Mouse (Mus musculus): Measurements from ENCODE around the gene Mmp8.

Mmp8 gene

GRCm38 (mm10) chr9:7558221-7559017 is at the start of gene Mmp8:
Mmp8 (plus strand) TSS chr9:7558456.
- no peak for DNase-seq

GRCm38 (mm10) chr9:7509619-7510233 is 48.5 kb upstream of the Mmp8 start:
- no peak for DNase-seq

- no peak for DNase-seq
These were observed 40.2 kb upstream of the Mmp8 start for GRCm38 (mm10) chr9:7517944-7518571.

DNA sequence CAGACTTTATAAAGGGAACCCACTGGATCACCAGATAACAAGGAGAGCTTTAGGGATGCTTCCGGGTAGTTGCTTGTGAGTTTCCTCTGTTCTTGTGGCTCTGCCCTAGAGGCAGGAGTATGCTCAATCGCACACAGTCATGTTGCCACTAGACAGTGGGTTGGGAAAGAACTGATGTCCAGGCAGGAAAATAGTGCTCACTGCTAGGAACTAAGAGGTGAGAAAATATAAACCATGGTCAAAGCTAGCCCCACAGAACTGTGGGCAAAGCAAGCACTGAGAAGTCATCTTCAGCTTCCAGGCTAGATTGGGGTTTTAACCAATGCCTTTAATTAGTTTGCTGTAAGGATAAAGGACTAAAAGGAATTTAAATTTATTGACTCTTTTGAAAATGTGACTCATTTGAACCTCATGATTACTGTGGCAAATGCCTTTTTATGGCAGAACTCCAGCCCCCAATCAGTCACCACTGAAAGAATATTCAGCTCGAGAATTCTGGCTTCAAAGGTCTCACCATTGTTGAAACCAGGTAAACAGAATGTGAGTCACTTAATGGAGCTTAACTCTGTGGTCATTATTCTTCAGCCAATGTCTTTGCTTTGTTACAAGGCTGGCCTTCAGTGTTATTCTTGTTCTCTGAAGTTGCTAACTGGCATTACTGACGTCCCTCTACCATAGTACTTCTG is 31.9 kb upstream of the Mmp8 start:
- DNase-seq, result no peak

- DNase-seq, result no peak
These were observed 15.5 kb upstream of the Mmp8 start for GRCm38 (mm10) chr9:7542763-7543162.

DNA sequence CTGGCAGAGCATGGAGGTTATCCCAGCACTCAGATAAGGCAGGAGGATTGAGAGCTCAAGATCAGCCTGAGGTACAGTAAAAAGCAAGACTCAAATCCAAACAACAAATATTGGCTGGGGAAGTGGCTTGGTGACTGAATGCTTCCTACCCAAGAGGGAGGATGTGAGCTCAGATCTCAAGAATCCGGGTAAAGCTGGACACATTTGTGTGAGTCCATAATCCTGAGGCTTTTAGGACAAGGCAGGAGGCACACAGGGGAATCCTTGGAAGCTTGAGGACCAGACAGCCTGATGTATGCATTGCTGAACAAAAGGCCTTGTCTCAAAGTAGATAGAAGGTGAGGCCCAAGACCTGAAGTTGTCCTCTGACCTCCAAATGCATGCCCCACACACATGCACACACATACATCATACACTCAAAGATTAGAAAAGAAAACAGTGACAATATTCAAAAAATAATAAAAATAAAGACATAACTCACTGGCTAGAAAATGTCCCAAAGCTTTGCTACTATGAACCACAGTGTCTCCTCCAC is 13.3 kb upstream of the Mmp8 start:
- DNase-seq, result no peak

DNA sequence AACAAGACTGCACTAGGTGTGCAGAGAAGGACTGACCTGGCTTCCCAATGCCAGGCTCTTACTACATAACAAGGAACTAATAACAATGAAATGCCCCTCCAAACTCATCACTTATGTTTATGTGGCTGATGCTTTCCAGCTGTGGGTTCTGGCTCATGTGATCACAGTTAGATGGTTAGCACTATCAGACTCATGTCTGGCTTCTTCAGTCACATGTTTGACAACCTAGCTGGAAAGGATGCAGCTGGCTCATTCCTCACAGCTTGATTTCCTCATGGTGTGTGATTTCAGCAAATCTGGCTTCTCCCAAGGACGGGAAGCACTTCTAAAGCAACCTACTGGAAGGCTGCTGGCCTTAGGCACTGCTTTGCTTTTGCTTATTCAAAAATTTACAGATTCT is 12.8 kb upstream of the Mmp8 start:
- DNase-seq, result no peak

- DNase-seq, result no peak
These were observed 12.3 kb upstream of the Mmp8 start for GRCm38 (mm10) chr9:7545920-7546319.

DNA sequence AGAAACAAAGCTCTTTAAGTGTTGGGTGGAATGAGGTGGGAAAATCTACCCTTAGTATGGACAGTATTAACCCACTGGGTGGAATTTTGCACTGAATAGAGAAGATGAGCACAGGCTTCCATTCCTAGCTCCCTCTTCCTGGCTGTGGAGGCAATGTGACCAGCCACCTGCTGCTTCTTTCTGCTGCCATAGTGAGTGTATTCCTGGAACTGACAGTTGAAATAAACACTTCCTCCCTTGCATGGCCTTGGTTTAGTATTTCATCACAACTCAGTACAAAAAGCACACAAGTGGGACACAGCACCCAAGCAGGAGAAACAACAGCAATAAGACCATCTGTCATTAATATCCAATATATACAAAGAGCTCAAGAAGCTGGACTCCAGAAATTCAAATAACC is 6.3 kb upstream of the Mmp8 start:
- DNase-seq, result no peak

DNA sequence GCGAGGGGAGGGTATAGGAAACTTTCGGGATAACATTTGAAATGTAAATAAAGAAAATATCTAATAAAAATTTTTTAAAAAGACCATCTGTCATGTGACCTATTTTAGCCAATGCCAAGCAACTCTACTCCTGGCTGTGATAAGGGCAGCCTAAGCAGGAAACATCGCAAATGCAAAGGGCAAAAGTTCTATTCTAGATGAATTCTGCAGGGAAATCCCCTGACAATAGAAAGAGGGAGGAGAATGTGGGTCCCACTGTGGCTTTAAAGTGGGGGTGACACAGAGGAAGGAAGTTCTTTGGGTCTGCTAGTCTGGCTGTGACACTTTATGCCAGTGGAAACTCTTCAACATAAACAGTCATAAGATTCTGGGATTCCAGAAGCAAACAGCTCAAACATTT is 4.7 kb upstream of the Mmp8 start:
- no peak for DNase-seq

- peak; percentile 22 for DNase-seq
These were observed 3.9 kb upstream of the Mmp8 start for GRCm38 (mm10) chr9:7554382-7554781.

DNA sequence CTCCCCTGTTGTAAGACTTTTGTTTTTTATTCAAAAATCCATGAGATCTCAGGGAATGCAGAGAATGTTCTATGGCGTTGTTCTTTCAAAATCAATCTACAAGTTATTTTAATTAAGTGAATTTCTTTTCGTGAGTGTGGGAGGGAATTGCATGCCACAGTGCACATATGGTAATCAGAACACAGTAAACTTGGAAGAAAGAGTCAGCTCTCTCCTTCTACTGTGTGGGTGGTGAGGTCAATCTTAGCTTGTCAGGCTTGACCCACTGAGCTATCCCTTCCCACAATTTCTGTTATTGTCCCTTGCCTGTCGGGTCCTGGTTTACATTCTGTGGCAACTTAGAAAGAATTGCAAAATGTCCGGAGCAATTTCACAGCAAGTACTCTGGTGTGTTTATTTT is 1.8 kb downstream of the Mmp8 start:
- DNase-seq, result no peak

DNA sequence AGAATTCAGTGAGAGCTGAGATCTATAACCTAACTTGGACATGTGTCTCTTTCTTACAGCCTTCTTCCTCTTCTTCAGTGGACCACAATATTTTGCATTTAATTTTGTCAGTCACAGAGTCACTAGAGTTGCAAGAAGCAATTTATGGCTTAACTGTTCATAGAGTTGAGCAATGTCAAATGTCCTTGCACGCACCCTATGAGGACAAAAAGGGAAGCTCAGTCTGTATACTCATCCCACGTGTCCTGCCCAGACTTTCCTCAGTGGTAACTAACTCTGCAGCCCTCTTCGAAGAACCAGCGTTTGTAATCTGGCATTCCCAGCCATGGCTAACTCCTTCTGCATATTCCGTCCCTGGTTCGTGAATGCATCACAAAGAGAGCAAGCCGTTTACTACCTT is 9.1 kb downstream of the Mmp8 start:
- no peak for DNase-seq

- no peak for DNase-seq
These were observed 9.7 kb downstream of the Mmp8 start for GRCm38 (mm10) chr9:7567923-7568322.

- DNase-seq, result no peak
These were observed 12.2 kb downstream of the Mmp8 start for GRCm38 (mm10) chr9:7570485-7570884.

- DNase-seq, result no peak
These were observed 12.9 kb downstream of the Mmp8 start, which contains the start of gene Mmp27 for GRCm38 (mm10) chr9:7571162-7571561. Mmp27 (plus strand) TSS chr9:7571396.

- DNase-seq, result no peak
These were observed 13.9 kb downstream of the Mmp8 start for GRCm38 (mm10) chr9:7572188-7572587.

- no peak for DNase-seq
These were observed 14.5 kb downstream of the Mmp8 start for GRCm38 (mm10) chr9:7572663-7573308.

DNA sequence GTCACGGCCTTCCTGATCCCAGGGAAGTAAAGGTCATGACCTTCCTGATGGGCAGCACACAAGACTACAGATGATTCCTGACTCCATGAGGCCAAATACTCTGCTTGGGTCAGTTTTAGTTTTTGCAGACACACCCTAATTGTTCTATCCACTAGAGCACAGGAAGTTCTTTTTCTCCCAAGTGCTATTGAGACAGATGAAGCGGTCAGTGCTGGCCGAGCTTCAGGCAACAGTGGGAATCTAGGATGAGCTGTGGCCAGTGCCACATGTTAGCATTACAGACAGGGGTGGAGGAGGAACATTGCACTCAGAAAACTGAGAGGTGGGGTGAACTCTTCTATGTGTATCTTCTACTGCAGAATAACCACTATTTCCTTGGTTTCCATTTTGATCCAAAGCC is 17.3 kb downstream of the Mmp8 start:
- no peak for DNase-seq

DNA sequence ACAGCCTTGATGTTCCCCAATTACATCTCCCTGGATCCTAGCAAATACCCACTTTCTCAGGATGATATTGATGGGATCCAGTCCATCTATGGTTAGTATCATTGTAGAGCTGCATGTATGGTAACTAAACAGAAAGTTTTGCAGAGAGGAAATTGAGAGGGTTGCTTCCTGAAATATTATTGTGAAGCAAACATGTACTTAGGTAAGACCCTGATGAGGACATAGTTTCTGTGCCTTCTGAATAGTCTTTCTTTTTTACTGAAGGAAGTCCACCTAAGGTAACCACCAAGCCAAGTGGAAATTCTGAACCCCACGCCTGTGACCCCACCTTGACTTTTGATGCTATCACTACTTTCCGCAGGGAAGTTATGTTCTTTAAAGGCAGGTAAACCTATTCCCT is 19.1 kb downstream of the Mmp8 start:
- DNase-seq, result no peak

DNA sequence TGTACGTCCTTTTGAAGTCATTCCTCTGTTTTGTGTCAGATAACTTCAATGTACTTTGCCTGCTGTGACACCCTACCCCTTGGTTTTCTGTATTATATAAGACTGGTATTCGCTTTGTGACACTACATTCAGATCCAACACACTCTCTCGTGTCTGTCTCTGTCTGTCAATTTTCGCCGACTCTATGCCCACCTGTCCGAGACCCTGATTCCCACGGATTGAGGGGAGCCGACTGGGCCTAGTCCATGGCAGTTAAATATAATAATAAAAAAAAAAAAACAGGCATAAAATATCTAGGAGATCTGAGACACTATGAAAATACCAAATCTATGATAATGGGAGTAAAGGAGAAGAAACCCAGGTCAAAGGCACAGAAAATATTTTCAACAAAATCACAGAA is 31.8 kb downstream of the Mmp8 start:
- no peak for DNase-seq

DNA sequence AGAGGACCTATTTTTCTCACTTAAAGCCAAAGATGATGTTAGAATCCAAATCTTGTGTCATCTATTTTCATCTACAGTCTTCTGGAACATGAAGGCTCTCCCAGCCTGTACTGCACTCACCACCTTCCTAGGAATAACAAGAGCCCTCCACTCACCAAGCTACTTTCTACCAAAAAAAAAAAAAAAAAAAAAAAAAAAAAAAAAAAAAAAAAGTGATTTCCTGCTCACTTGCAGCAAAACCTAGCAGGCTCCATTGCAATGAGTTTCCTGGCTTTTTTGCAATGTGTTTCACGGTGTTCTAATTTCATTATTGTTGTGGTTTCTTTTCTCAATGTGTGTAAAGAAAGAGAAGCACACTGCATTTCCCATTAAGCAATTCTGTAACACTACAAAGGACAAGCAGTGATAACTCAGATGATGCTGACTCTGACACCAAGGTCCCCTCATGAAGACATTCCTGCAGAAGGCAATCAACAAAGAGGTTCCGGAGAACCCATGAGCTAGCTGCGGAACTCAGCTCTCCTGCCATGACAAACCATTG is 35.1 kb downstream of the Mmp8 start:
- no peak for DNase-seq

All from retina, postnatal 1 day (tissue).